Mouse (Mus musculus) liver, embryonic 14.5 days (tissue): ENCODE measurements at regions not wholly inside any gene's neighbourhood (a gene's known extent, or its start where the extent isn't known, plus 50 kb on each side); places are given as distances from the start of the nearest gene placed in this dataset.

Experiments
- CTCF ChIP-seq: IDR thresholded peaks from 2 replicates; pipeline ENCODE4 v1.5.1; 2016; ENCODE audit warnings: antibody characterized with exemption, low read depth, control low read depth
- EP300 ChIP-seq: IDR thresholded peaks from 2 replicates; pipeline ENCODE4 v1.6.1; 2016; ENCODE audit warnings: antibody characterized with exemption, low read depth

GRCm38 (mm10) chr19:37496759-37497158 lies 53.5 kb upstream of the Exoc6 start:
- peak; percentile 47 for TF ChIP-seq CTCF
- no peak for TF ChIP-seq EP300
